Mouse (Mus musculus) testis, adult 2 months (tissue): ENCODE measurements around the gene Ppp1r12c. TPM values are rescaled to one million over a fixed set of nuclear protein-coding genes. Genes with fewer than 3 reads are reported as not detected.
"Not testable (repeated sequence)": the region's sequence is repeated elsewhere in the genome, so short reads cannot be mapped to it uniquely, and the experiment has no call there.

ENCODE experiments used
- H3K27ac ChIP-seq: fragments of 200-500 bp; 2 replicates; pipeline ENCODE4 v1.5.1; 2012; ENCODE audit warnings: low read depth, low read length; ENCODE audit not compliant: control insufficient read depth, insufficient read depth
- H3K27me3 ChIP-seq: fragments of 200-500 bp; 2 replicates; pipeline ENCODE4 v1.6.1; 2012; ENCODE audit warnings: mild to moderate bottlenecking, low read length, moderate library complexity; ENCODE audit not compliant: control insufficient read depth, insufficient read depth
- H3K36me3 ChIP-seq: fragments of 200-500 bp; 2 replicates; pipeline ENCODE4 v1.6.1; 2012; ENCODE audit warnings: mild to moderate bottlenecking, low read length; ENCODE audit not compliant: control insufficient read depth, insufficient read depth
- H3K4me1 ChIP-seq: fragments of 200-500 bp; 2 replicates; pipeline ENCODE4 v1.6.1; 2012; ENCODE audit warnings: low read length; ENCODE audit not compliant: control insufficient read depth, insufficient read depth
- H3K4me3 ChIP-seq: fragments of 200-500 bp; 2 replicates; pipeline ENCODE4 v1.5.1; 2012; ENCODE audit warnings: low read depth, mild to moderate bottlenecking, low read length, moderate library complexity, mixed read lengths; ENCODE audit not compliant: control insufficient read depth
- CTCF ChIP-seq: fragments of 200-500 bp; IDR thresholded peaks from 2 replicates; pipeline ENCODE4 v1.5.1; 2012; ENCODE audit warnings: low read depth, mild to moderate bottlenecking, inconsistent platforms, low read length, moderate library complexity; ENCODE audit not compliant: control insufficient read depth, insufficient read depth, insufficient replicate concordance
- POLR2A ChIP-seq: fragments of 200-500 bp; IDR thresholded peaks from 2 replicates; pipeline ENCODE4 v1.6.1; 2012; ENCODE audit warnings: low read depth, mild to moderate bottlenecking, inconsistent platforms, low read length, moderate library complexity; ENCODE audit not compliant: control insufficient read depth
- polyA plus RNA-seq: library from polyadenylated mRNA; depleted of rRNA; stranded (reverse); fragments of >200 nt; gene quantifications from 2 replicates; pipeline ENCODE4 v1.2.3, GENCODE M21; 2012

Ppp1r12c gene
- polyA plus RNA-seq, 1 experiment = 51.6 TPM

DNA sequence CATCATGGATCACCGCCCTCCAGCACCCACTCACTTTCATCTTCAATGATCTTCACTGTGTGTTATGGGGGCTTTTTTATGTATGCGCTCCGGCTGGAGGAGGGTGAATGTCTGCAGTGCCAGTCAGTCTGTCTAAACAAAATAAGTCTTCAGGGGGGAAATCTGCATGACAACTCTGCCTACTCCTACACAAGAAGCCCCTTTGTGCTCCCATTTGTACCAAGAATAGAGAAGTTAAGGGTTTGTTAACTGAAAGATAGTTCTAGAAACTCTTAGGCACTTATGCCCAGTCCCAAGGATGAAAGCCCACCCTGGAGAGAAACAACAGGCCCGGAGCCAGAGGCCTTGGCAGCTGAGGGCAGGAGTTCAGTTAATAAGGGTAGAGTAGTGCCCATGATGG is 34.9 kb upstream of the Ppp1r12c start:
- H3K4me1 ChIP-seq = peaks cover 13% of the 10 kb centered on the region
- no peaks in the 10 kb centered on the region for H3K27me3 ChIP-seq
- H3K36me3 ChIP-seq = no peaks in the 10 kb centered on the region
- TF ChIP-seq POLR2A (no peak), CTCF (no peak)
- H3K4me3 ChIP-seq = no peak overlapping the region
- H3K27ac ChIP-seq = no peak overlapping the region

DNA sequence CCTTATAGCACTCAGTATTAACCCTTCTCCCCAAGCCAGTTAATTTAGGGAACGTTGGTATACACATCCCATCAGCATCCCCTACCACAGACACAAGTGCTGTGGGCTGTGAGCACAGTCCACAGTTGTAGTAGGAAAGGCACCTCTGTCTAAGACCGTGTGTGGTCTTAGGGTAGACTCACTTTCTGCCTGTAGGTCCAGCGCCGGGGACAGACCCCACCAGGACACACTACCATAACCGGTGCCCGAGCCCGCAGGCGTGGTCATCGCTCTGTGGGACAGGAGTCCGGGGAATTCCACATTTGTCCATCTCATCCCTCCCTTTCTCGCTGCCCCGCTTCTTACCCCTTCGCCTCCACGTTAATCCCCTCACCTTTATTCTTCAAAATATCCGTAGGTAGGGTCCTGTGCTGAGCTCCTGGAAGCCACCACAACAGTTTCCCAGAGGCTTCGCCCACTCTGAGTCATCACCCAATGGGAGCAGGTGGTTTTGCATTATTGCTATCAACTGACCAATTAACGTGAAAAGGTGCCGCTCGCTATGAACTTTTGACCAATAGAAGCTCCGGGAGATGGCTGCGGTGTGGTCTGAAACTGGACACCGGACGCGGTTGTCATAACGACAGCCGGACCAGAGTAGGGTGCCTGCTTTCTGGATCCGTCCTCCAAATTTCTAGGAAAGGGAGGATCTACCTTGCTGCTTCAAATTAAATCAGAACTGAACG is 30.7 kb upstream of the Ppp1r12c start, which contains the start of gene Dnaaf3:
Gene Dnaaf3, minus strand, starts transcription at position 449 of the 725 bp plus-strand sequence.
- TF ChIP-seq CTCF (no peak), POLR2A (no peak)
- 0 out of 2 replicates have a peak within 1 kb of the TSS, but pooled peaks have one; percentile 49 for H3K27ac ChIP-seq
- H3K4me3 ChIP-seq = peak within 1 kb of the TSS; percentile 88
- no peaks in the 10 kb centered on the region for H3K27me3 ChIP-seq
- peaks cover 5% of the 10 kb centered on the region for H3K4me1 ChIP-seq
- H3K36me3 ChIP-seq = no peaks in the 10 kb centered on the region

DNA sequence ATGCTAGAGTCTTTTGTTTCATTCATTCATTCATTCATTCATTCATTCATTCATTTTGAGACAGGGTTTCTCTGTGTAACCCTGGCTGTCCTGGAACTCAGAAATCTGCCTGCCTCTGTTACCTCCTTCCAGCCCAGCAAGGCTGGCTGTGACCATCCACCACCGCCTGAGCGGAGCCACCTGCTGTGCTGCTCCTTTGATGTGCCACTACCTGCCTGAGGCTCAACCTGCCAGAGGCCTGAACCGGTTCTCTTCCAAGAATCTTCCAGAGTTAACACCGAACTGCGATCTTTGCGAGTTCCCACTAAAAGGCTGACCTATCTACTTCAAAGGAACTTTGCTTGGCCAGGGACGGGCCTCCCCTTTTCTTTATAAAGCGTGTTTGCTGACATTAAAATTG is 28.7 kb upstream of the Ppp1r12c start:
- not testable (repeated sequence) for H3K27ac ChIP-seq, H3K4me3 ChIP-seq, H3K27me3 ChIP-seq, H3K36me3 ChIP-seq, H3K4me1 ChIP-seq

DNA sequence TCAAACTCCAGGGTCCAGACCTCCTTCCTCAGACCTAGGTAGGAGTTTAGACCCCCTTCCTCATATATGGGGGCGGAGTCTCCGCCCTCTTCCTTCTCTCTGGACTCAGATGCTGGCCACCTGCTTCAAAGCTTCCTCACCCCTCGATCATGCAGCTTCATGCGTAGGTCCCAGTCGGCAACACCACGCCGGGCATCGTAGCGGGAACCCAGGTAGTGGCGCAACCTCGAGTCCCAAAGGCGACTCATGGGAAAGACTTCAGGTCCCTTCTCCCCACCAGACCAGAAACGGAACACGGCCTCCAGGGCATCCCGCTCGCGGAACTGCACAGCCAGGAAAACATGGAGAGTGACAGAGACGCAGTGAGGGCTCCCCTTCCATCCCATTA is 25.8 kb upstream of the Ppp1r12c start:
- Histone ChIP-seq H3K4me1 (peaks cover 19% of the 10 kb centered on the region), H3K27ac (no peak overlapping the region), H3K27me3 (no peaks in the 10 kb centered on the region), H3K4me3 (peak overlapping the region; percentile 87), H3K36me3 (no peaks in the 10 kb centered on the region)
- TF ChIP-seq CTCF (no peak), POLR2A (no peak)

GRCm38 (mm10) chr7:4526341-4527301 is 25.1 kb upstream of the Ppp1r12c start:
- H3K27ac ChIP-seq = peak overlapping the region; percentile 59
- peak overlapping the region; percentile 87 for H3K4me3 ChIP-seq
- H3K27me3 ChIP-seq = no peaks in the 10 kb centered on the region
- TF ChIP-seq CTCF (peak; percentile 43; the same call in 1 of the 2 replicates), POLR2A (peak; percentile 59; the same call in 1 of the 2 replicates)
- no peaks in the 10 kb centered on the region for H3K36me3 ChIP-seq
- peaks cover 20% of the 10 kb centered on the region for H3K4me1 ChIP-seq

DNA sequence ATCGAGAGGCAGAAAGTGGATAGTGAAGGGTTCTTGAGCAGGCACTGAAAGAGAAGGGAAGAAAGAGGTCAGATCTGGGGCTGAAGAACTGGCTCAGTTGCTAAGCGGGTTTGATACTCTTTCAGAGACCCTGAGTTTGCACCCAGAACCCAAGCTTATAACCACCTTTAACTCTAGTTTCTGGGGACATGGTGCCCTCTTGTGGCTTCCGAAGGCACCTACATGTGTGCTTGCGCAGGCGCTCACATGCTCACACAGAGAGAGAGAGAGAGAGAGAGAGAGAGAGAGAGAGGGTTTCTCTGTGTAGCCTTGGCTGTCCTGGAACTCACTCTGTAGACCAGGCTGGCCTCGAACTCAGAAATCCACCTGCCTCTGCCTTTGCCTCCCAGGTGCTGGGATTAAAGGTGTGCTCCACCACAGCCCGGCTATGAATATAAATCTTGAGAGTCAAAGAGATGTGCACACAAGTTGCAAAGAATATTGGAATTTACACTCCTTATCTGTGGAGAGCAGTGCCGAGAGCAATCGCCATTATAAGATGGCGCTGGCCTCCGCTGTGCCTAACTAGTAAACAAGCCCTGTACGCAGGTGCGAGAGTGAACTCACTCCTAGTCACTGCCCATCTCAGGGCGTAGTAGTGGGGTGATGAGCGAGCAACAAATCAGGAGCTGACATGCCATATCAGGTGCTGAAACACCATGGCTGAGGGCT is 22.9 kb upstream of the Ppp1r12c start, which contains the start of gene Tnni3:
Gene Tnni3, minus strand, starts transcription at position 18 of the 711 bp plus-strand sequence.
- TF ChIP-seq CTCF = peak; percentile 47; the same call in 1 of the 2 replicates
- Histone ChIP-seq H3K4me3 (peak within 1 kb of the TSS; percentile 51), H3K4me1 (peaks cover 30% of the 10 kb centered on the region)
- not testable (repeated sequence) for H3K27me3 ChIP-seq, H3K36me3 ChIP-seq, H3K27ac ChIP-seq
